Mouse (Mus musculus) kidney, embryonic 16.5 days (tissue): Measurements from ENCODE around the gene Sgpl1. TPM values are rescaled to one million over a fixed set of nuclear protein-coding genes. Genes with fewer than 3 reads are reported as not detected.

Experiments used
- ATAC-seq: fragments of 200-750 bp; cut with Nextera tagmentation; 2 replicates; pipeline ENCODE4 v1.8.0; 2017; ENCODE audit warnings: moderate TSS enrichment; ENCODE audit not compliant: low FRiP score, low TSS enrichment
- H3K27ac ChIP-seq: fragments of 300-500 bp; sonication (generic); 2 replicates; pipeline ENCODE4 v1.5.1; 2014; ENCODE audit warnings: low read length
- H3K27me3 ChIP-seq: fragments of 300-500 bp; sonication (generic); 2 replicates; pipeline ENCODE4 v1.6.1; 2014; ENCODE audit warnings: low read length, control low read depth, mixed read lengths; ENCODE audit not compliant: insufficient read depth
- H3K36me3 ChIP-seq: fragments of 300-500 bp; sonication (generic); 2 replicates; pipeline ENCODE4 v1.6.1; 2014; ENCODE audit warnings: low read length, control low read depth, mixed read lengths; ENCODE audit not compliant: insufficient read depth
- H3K4me1 ChIP-seq: fragments of 300-500 bp; sonication (generic); 2 replicates; pipeline ENCODE4 v1.6.1; 2014; ENCODE audit warnings: low read length, control low read depth, mixed read lengths; ENCODE audit not compliant: insufficient read depth
- H3K4me2 ChIP-seq: fragments of 300-500 bp; sonication (generic); replicated peaks from 2 replicates; pipeline ENCODE4 v1.6.1; 2014; ENCODE audit warnings: low read depth, low read length
- H3K4me3 ChIP-seq: fragments of 300-500 bp; sonication (generic); 2 replicates; pipeline ENCODE4 v1.5.1; 2014; ENCODE audit warnings: mild to moderate bottlenecking, low read length
- H3K9ac ChIP-seq: fragments of 300-500 bp; sonication (generic); replicated peaks from 2 replicates; pipeline ENCODE4 v1.6.1; 2014; ENCODE audit warnings: low read length
- H3K9me3 ChIP-seq: fragments of 300-500 bp; sonication (generic); 2 replicates; pipeline ENCODE4 v1.6.1; 2016; ENCODE audit warnings: low read length, control low read depth
- WGBS: fragments of 180-500 bp; shearing (Covaris S2); extraction: QIAGEN DNeasy Blood & Tissue Kit; methylation state at CpG from one replicate; pipeline ENCODE4 v1.1.7; 2014; 5-methylcytosine and 5-hydroxymethylcytosine counted together
- microRNA-seq: library from miRNA; unstranded; fragments of <30 nt; microRNA quantifications from one replicate; pipeline ENCODE4, GENCODE M21; 2016
- polyA plus RNA-seq: library from polyadenylated mRNA; unstranded; fragments of >200 nt; fragmentation: Nextera tagmentation; extraction: Ambion mirVana; gene quantifications from 2 replicates; pipeline ENCODE4 v1.2.1, GENCODE M21; 2015

Sgpl1 gene
- polyA plus RNA-seq, 1 experiment from 2014 or later, result 75.9 TPM

DNA sequence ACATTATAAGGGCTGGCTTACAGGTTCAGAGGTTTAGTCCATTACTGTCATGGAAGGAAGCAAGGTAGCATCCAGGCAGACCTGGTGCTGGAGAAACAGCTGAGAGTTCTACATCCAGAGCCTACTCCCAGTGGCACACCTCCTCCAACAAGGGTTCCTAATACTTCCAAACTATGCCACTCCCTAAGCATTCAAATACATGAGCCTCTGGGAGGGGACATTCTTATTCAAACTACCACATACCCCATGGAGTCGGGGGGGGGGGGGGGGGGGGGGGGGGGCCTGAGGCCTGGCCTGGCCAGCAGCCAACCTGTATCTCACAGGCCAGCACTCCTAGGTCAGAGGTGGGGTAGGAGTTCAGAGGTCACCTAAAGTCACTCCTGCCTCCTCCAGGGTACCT, 88.4 kb downstream of the Sgpl1 start:
- Histone ChIP-seq H3K4me2 (no peak overlapping the region), H3K27ac (no peak overlapping the region), H3K9ac (no peak overlapping the region), H3K9me3 (peaks cover 7% of the 10 kb centered on the region; the same call in 1 of the 2 replicates), H3K4me3 (no peak overlapping the region), H3K27me3 (no peaks in the 10 kb centered on the region), H3K4me1 (peaks cover 10% of the 10 kb centered on the region), H3K36me3 (no peaks in the 10 kb centered on the region)
- no CpG with 5 or more reads among the region's 1 CpGs for WGBS
- ATAC-seq, result no peak

- 89% methylated on average over 7 of the region's 7 CpGs for WGBS
- no peak overlapping the region for H3K4me2 ChIP-seq
- H3K4me1 ChIP-seq, result peaks cover 10% of the 10 kb centered on the region
- H3K9me3 ChIP-seq, result peaks cover 7% of the 10 kb centered on the region; the same call in 1 of the 2 replicates
- peaks cover 4% of the 10 kb centered on the region; the same call in 1 of the 2 replicates for H3K27me3 ChIP-seq
- H3K27ac ChIP-seq, result no peak overlapping the region
- H3K9ac ChIP-seq, result no peak overlapping the region
- H3K4me3 ChIP-seq, result no peak overlapping the region
- no peak for ATAC-seq
- H3K36me3 ChIP-seq, result no peaks in the 10 kb centered on the region
Measured at GRCm38 (mm10) chr10:61056661-61057060, 90.8 kb downstream of the Sgpl1 start.

GRCm38 (mm10) chr10:61051993-61052613, 95.4 kb downstream of the Sgpl1 start:
- H3K27ac ChIP-seq, result no peak overlapping the region
- no peak overlapping the region for H3K4me2 ChIP-seq
- no peaks in the 10 kb centered on the region for H3K36me3 ChIP-seq
- no peaks in the 10 kb centered on the region for H3K4me1 ChIP-seq
- WGBS, result 57% methylated on average over 14 of the region's 14 CpGs
- no peak overlapping the region for H3K4me3 ChIP-seq
- peak; percentile 42; the same call in 1 of the 2 replicates for ATAC-seq
- H3K27me3 ChIP-seq, result peaks cover 4% of the 10 kb centered on the region; the same call in 1 of the 2 replicates
- no peak overlapping the region for H3K9ac ChIP-seq
- H3K9me3 ChIP-seq, result peaks cover 7% of the 10 kb centered on the region; the same call in 1 of the 2 replicates

Small RNA genes within 50 kb of the gene (microRNA-seq; reads per million reads assigned to microRNA genes)
- gene Gm44308, result not detected

Other genes starting within 250 kb of the Sgpl1 start
- 183 TPM in 2 replicates for gene Pcbd1, start 58.4 kb downstream of the Sgpl1 start, polyA plus RNA-seq
- 0.24 TPM in 1 of 2 replicates, not detected in the other for gene Tbata, start 24.3 kb upstream of the Sgpl1 start, polyA plus RNA-seq
- gene Adamts14, start 125.7 kb upstream of the Sgpl1 start, polyA plus RNA-seq, result 1.6 and 2.0 TPM in 2 replicates
- not detected in 2 replicates for gene Prf1, start 150.1 kb upstream of the Sgpl1 start, polyA plus RNA-seq
- 39.5 and 40.2 TPM in 2 replicates for gene Pald1, start 235.8 kb upstream of the Sgpl1 start, polyA plus RNA-seq